Mouse (Mus musculus) adrenal gland, postnatal 25 days (tissue): ENCODE measurements around the gene Adam15. TPM values are rescaled to one million over a fixed set of nuclear protein-coding genes. Genes with fewer than 3 reads are reported as not detected.

ENCODE experiments used
- DNase-seq: peaks from one replicate; pipeline ENCODE4 v3.0.0; 2021; ENCODE audit warnings: mixed read lengths
- total RNA-seq: library from RNA; stranded (reverse); gene quantifications from 2 replicates; pipeline ENCODE4 v1.2.3, GENCODE M21; 2021

The Adam15 gene
- total RNA-seq, 1 experiment from 2014 or later = 50.4 TPM

DNA sequence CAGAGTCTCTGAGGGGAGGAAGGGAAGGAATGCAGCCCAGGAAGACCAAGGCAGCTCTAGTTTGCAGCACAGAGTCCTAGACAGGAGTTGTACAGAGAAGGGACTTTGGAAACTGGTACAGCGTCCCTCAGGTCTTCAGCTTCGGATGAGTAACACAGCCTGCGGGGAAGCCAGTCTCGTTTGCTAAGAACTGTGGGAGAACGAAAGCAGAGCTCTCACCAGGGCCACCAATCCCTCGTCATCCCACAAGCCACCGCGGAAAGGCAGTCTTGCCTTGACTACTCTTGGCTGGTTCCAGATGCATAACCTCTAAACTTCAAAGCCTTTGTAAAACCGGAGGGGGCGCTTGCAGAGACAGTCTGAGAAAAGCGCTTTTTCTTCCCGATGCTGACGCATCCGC is 50.3 kb downstream of the Adam15 start:
- DNase-seq = peak; percentile 46

DNA sequence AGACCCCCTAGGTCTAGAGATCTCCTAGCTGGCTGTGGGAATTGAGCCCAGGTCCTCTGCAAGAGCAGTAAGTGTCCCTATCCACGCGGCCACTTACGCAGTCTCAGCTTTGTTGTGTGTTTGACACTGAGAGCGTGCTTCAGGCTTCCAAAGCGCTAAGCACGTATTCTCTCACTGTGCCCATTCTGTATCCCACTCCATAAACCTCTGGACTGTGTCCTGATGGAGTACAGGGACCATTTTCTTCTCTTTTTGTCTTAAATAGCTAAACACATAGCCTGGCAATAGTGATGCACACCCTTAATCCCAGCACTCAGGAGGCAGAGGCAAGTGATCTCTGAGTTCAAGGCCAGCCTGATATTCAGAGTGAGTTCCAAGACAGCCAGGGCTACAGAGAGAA is 50.9 kb downstream of the Adam15 start:
- no peak for DNase-seq

DNA sequence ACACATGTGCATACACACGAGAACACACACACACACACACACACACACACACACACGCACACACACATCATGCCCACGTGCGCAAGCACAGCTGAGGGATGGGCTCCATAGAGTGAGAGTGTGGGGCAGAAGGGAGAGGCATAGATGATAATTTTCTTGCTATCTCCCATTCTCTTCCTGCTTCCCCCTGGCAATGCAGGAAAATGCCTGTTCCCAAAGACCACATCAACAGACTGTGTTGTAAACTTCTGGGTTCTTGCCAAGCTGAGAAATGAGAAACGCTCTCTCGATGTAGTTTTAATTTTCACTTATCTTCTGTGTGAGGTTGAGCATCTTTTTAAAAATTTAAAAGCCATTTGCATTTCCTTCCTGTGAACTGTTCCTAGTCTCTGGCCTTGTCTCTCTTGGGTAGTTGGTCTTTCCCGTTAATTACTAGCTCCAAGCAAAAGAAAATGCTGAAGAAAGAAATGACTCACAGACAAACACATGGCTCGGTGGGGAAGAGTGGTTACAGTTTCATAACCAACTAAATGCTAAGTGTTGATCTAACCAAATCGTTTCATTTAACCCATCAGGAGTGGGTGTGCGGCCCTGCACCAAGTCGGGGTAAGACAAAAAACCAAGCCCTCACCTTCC is 52.9 kb downstream of the Adam15 start:
- DNase-seq = no peak

DNA sequence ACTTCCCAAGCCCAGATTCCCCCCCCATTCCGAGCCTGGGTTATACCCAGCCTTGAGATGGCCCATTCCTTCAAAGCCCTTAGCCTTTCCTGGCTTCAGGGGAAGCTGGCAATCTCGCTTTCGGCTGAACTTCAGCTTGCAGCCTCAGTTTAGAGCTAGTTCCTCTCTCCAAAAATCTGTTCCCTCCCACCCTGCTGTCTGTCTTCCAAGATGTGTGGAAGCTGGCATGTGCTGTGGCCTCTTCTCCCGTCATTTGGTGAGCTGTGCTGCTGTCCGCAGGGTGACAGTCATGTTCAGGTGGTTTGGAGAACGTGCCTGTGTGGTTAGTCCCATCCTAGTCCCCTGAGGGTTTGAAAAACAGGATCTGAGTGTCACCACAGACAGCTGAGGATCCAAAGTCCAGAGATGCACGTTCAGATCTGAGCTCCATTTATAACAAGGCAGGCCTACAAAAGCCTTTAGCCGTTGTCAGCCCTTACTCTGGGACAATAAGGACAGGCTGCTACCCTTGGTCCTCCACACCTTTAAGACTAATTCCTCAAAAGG is 54.0 kb downstream of the Adam15 start:
- DNase-seq = no peak

DNA sequence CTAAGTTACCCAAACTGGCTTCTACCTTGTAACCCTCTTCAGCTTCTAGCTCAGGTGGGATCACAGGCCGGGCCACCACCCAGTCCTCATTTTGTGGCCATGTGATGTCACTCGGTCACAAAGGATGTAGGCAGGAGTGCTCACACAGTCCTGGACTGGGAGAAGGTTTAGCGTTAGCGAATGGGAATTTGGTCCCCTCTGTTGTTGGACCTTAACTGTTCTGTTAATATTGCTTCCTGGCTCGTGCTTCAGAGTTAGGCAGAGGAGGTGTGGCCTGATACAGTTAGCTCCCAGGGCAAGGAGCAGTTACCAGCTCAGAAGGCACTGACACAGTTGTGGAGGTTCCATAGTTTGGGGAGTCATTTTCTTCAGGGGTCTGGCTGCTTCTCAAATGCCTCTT is 55.6 kb downstream of the Adam15 start:
- DNase-seq = no peak

DNA sequence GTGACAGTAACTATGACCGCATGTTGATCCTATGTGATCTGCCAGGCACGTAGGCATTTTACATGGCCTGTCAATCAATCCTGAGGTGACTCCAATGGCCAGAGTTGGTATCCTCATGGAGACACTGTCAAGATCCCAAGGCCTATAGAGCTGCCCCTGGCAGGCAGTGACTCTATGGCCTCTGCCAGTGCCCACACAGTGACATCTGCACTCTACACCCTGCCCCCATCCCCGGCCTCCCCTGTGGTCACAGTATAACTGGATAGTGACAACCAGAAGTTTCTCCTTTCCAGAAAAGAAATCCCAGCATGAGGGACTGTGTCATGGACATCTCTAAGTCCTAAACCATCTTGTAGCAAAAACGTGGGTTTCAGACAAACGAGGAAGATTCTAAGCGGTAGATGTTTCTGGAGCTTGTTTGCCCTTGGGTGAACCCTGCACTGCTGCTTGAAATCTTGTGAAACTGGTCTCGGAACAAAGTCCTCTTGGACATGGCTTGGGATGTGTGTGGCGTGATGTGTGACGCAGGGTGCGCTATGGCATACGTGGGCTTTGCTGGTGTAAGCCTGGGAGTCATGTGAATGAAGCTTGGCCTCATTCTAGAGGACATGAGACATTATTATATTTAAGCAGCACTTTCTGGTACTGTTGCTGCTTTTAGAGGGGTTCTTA is 56.4 kb downstream of the Adam15 start:
- DNase-seq = no peak

DNA sequence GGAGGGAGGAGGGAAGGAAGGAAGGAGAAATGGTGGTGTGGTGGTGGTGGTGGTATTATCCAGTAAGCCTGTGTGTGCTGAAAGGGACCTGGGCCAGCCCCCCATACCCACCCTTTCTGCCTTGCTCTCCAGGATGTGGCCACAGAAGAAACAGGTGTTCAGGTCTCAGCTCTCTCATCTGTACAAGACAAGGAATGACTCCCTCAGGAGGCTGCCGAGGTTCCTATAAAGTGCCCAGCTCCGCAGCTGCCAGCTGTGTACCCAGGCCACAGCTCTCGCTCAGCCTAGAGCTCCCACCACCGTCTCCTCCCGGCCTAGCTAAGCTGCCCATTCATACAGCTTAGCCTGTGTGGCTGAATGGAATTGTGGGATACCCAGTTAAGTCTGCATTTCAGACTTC is 57.5 kb downstream of the Adam15 start:
- no peak for DNase-seq

DNA sequence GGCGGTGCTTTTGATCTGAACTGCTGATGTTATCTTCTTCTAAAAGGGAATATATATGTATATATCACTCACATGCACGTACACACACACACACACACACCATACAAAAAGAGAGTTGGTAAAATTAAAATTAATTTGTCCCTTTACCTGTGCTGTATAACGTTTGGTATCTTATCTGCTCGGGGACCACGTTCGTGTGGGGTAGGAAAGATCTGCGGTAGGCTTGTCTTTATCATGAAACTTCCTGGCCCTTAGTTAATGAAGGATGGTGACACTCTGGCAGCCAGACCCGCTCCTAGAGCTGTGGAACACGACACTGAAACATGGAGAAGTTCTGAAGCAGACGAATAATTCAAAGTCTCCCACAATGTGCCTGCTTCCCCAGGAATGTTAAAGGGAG is 57.9 kb downstream of the Adam15 start:
- DNase-seq = no peak

Other genes with a start within 250 kb of the Adam15 start
- gene Gm43738, start 248.9 kb downstream of the Adam15 start, total RNA-seq = 0.39 TPM in 1 of 2 replicates, not detected in the other
- gene Fdps, start 248.0 kb downstream of the Adam15 start, total RNA-seq = 830 and 852 TPM in 2 replicates
- 1.6 TPM in 1 of 2 replicates, not detected in the other for gene Pklr, start 213.9 kb downstream of the Adam15 start, total RNA-seq
- gene Hcn3, start 189.8 kb downstream of the Adam15 start, total RNA-seq = 9.3 and 17.7 TPM in 2 replicates
- gene Clk2, start 185.2 kb downstream of the Adam15 start, total RNA-seq = 98.4 and 103 TPM in 2 replicates
- 98.4 and 112 TPM in 2 replicates for gene Scamp3, start 172.5 kb downstream of the Adam15 start, total RNA-seq
- gene Fam189b, start 166.9 kb downstream of the Adam15 start, total RNA-seq = 17.1 and 23.7 TPM in 2 replicates
- 72.4 and 79.0 TPM in 2 replicates for gene Gba, start 147.1 kb downstream of the Adam15 start, total RNA-seq
- gene Thbs3, start 134.8 kb downstream of the Adam15 start, total RNA-seq = 6.1 and 8.7 TPM in 2 replicates
- gene Mtx1, start 122.9 kb downstream of the Adam15 start, total RNA-seq = 143 and 154 TPM in 2 replicates
- not detected in 2 replicates for gene Muc1, start 120.9 kb downstream of the Adam15 start, total RNA-seq
- gene Krtcap2, start 104.0 kb downstream of the Adam15 start, total RNA-seq = 126 and 127 TPM in 2 replicates
- gene Trim46, start 103.7 kb downstream of the Adam15 start, total RNA-seq = 2.6 and 3.2 TPM in 2 replicates
- 106 and 137 TPM in 2 replicates for gene Dpm3, start 90.6 kb downstream of the Adam15 start, total RNA-seq
- gene Slc50a1, start 79.4 kb downstream of the Adam15 start, total RNA-seq = 44.7 and 51.4 TPM in 2 replicates
- 11.6 and 17.2 TPM in 2 replicates for gene Efna1, start 68.9 kb downstream of the Adam15 start, total RNA-seq
- 0.27 TPM in 1 of 2 replicates, not detected in the other for gene Efna3, start 27.0 kb downstream of the Adam15 start, total RNA-seq
- 1.7 TPM in 1 of 2 replicates, not detected in the other for gene Efna4, start 12.0 kb downstream of the Adam15 start, total RNA-seq
- 0.38 and 0.76 TPM in 2 replicates for gene Dcst2, start 12.0 kb upstream of the Adam15 start, total RNA-seq
- gene Dcst1, start 15.3 kb upstream of the Adam15 start, total RNA-seq = 0.55 TPM in 1 of 2 replicates, not detected in the other
- 98.2 and 110 TPM in 2 replicates for gene Zbtb7b, start 44.8 kb upstream of the Adam15 start, total RNA-seq
- gene Lenep, start 52.8 kb upstream of the Adam15 start, total RNA-seq = 3.1 TPM in 1 of 2 replicates, not detected in the other
- gene Flad1, start 61.9 kb upstream of the Adam15 start, total RNA-seq = 34.7 and 35.4 TPM in 2 replicates
- 24.8 and 26.2 TPM in 2 replicates for gene Cks1b, start 68.4 kb upstream of the Adam15 start, total RNA-seq
- 74.4 and 101 TPM in 2 replicates for gene Shc1, start 68.4 kb upstream of the Adam15 start, total RNA-seq
- 38.6 and 46.8 TPM in 2 replicates for gene Pygo2, start 80.2 kb upstream of the Adam15 start, total RNA-seq
- gene Pbxip1, start 86.7 kb upstream of the Adam15 start, total RNA-seq = 37.9 and 51.1 TPM in 2 replicates
- 31.7 and 53.8 TPM in 2 replicates for gene Pmvk, start 104.5 kb upstream of the Adam15 start, total RNA-seq
- gene Kcnn3, start 170.2 kb upstream of the Adam15 start, total RNA-seq = 4.1 and 5.5 TPM in 2 replicates